Mouse (Mus musculus) adrenal gland, postnatal 36 days (tissue): ENCODE results near the gene Cib1. TPM values are rescaled to one million over a fixed set of nuclear protein-coding genes. Genes with fewer than 3 reads are reported as not detected.

Experiments
- DNase-seq, 2 experiments: peaks; one replicate each; pipeline ENCODE4 v3.0.0; 2021; ENCODE audit warnings: mixed read lengths in 1 of 2
- total RNA-seq, 2 experiments: library from RNA; stranded (reverse); gene quantifications; 2 replicates each; pipeline ENCODE4 v1.2.3; 2021

The Cib1 gene
- total RNA-seq, 2 experiments from 2014 or later, result 65.1 to 70.1 TPM

DNA sequence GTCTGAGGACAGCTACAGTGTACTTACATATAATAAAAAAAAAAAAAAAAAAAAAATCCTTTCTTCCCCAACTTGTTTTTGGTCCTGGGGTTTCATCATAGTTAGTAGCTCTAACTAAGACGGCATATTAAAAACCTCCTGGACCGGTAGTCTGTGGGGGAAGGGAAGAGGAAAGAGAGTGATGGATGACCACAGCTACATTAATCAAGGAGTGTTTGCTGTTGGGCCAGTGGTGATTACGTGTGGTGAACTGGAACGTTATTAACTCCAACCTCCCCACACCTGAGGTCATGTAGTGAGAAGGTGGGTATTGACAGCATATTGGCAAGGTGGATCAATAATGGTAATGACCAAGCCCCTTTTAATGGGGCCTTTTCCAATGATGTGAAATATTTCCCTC, 48.1 kb downstream of the Cib1 start:
- DNase-seq, result peak in 1 of 2 experiments; percentile 38

DNA sequence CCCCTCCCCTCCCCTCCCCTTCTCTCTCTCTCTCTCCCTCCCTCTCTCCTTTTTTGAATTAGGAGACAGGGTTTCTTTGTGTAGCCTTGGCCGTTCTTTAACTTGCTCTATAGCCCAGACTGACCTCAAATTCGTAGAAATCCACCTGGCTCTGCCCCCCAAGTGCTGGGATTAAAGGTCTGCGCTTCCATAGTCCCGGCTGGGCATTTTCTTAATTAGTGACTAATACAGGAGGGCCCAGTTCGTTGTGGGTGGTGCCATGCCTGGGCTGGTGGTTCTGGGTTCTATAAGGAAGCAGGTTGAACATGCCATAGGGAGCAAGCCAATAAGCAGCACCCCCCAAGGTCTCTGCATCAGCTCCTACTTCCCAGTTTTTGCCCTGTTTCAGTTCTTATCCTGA, 48.6 kb downstream of the Cib1 start:
- DNase-seq, result no peak

DNA sequence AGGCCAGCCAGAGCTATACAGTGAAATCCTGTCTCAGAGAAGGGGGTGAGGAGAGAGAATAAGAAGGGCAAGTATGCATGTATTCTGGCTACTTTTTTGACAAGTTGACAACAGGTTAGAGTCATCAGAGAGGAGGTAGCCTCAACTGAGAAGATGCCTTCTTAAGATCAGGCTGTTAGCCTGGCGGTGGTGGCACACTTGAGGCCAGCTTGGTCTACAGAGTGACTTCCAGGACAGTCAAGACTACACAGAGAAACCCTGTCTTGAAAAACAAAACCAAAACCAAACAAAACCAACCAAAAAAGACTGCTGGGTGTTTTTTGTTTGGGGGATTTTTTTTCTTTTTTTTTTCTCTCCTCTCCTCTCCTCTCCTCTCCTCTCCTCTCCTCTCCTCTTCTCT, 49.1 kb downstream of the Cib1 start:
- no peak for DNase-seq

DNA sequence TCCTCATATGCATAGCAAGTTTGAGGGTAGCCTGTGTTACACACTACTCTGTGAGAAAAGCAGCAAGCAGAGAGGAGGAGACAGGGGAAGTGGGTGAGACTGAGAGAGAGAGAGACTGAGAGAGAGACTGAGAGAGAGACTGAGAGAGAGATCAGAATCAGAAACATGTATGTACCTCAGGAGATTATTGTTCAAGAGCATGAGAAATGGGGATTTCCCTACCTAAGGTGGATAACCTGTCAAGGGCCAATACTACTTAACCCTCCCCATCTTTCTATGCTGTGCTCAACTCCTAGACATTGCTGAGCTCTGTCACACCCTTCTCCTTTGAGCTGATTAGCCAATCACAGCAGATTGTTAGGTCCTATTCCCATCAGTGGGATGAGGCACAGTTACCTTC, 50.5 kb downstream of the Cib1 start:
- DNase-seq, result no peak

DNA sequence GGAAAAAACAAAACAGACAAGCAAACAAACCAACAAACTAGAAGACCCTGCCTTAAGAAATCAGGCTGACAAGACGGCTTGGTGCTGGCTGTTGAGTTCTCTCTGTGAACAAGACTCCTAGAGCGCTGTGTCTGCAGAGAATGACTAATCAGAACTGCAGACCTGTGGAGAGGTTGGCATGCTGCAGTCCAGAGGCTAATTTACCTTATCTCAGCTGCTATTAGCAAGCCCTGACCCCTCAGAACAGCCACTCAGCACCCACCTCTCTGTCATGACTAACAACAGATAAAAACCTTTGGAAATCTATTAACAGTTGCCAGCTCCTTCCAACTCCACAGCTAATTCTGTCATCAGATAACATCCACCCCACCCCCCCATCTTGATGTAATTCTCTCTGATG, 51.5 kb downstream of the Cib1 start:
- peak in 1 of 2 experiments; percentile 8 for DNase-seq

DNA sequence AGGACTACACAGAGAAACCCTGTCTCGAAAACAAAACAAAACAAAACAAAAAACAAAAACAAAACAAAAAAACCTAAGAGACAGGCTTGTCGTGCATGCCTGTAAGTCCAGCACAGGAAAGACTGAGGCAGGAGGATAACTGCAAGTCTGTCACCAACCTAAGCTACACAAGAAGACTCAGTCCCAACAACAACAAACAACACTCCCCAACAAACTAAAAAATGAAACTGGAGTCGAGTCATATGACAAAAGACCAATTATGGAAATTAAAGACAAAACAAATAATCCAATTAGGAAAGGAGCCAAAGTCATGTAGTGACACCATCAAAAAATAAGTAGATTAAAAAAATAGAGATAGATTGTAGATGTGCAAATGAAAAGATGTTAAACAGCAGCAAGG, 52.4 kb downstream of the Cib1 start:
- no peak for DNase-seq

DNA sequence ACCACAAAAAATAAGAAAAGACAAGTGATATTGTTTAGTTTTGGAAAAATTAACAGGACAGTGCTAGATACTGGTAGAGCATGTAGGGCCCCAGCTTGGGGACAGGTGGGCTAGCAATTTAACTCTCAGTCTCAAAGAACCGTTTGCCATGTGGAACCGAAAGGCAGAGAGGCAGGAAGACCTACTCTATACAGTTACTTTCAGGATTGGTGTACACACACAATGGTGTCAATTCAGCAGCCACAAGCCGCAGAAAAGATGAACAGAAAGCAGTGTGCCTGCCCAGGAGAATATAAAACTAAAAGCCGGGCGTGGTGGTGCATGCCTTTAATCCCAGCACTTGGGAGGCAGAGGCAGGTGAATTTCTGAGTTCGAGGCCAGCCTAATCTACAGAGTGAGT, 52.8 kb downstream of the Cib1 start:
- no peak for DNase-seq

DNA sequence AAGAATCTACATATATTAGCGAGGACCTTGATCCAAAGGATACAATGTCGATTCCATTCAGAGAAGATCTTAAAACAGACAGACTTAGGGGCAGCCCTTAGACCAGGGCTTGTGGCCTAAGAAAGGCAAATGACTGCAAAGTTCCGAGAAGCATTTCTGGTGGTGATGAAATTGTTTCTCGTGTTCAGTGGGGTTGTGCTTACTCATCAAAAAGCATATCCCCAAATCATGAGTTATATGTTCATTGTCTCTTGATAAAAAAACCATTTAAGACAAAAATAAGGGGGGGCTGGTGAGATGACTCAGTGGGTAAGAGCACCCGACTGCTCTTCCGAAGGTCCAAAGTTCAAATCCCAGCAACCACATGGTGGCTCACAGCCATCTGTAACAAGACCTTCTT, 53.3 kb downstream of the Cib1 start:
- DNase-seq, result no peak

DNA sequence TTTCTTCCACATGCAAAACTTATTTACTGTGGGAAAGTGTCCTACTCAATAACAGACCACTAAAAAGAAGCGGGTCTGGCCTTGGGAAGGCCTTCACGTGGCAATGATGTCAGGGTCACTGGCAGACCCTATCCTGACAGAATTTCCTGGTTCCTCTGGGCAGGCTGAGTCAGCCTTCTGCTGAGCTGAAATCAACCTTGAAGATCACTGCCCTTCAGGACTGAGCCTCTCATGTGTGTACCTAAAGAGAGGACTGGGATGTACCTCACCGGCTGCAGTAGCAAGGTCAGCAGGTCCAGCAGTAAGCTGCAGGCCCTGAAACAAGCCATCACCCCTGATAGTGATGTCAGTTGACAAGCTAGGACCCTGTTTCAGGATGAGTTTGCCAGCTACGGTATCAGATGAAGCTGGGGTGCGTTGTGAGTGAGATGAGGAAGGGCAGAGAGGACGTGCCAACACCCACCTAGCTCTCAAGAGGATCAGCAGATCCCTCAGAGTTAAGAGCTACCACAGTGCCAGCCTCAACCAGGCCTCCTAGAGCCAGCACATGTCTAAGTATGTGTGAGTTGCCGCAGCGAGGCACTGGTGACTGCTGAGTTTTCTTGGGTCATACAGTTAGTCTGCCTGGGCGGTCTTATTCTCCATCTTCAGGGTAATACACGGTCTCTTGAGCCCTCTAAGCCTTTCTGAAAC, 54.4 kb downstream of the Cib1 start:
- DNase-seq, result peak; percentile 64

DNA sequence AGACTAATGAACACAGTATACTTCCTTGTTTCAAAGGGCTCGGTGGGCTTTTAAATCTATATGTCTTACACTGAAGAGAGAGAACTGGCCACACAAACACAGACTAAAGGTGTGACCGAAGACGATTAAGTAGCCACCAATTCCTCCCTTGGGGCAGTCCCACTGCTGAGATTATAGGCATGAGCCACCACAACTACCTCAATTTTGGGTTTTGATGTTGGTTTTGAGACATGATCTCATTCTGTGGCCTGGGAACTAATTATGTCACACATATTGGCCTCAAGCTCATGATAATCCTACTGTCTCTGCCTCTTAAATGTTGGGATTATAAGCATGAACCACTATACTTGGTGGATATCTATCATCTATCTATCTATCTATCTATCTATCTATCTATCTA, 55.2 kb downstream of the Cib1 start:
- DNase-seq, result no peak

Other genes starting within 250 kb of the Cib1 start
- gene Zfp710, start 208.0 kb downstream of the Cib1 start, total RNA-seq, result 10 to 100 TPM; 14.2 to 15.5 TPM
- 100 to 1,000 TPM; 148 to 188 TPM for gene Idh2, start 117.4 kb downstream of the Cib1 start, total RNA-seq
- 10 to 100 TPM; 47.3 to 57.2 TPM for gene Sema4b, start 46.0 kb downstream of the Cib1 start, total RNA-seq
- gene Gdpgp1, start 52 bp upstream of the Cib1 start, total RNA-seq, result 1 to 10 TPM; 3.8 to 3.9 TPM
- gene Ttll13, start 13.6 kb upstream of the Cib1 start, total RNA-seq, result under 1 TPM; 0.59 to 0.83 TPM
- gene Ngrn, start 28.4 kb upstream of the Cib1 start, total RNA-seq, result 10 to 100 TPM; 43.1 to 58.6 TPM
- 10 to 100 TPM; 19.1 to 31.5 TPM for gene Vps33b, start 36.8 kb upstream of the Cib1 start, total RNA-seq
- gene Prc1, start 61.6 kb upstream of the Cib1 start, total RNA-seq, result 10 to 100 TPM; 12.4 to 12.8 TPM
- gene Rccd1, start 91.6 kb upstream of the Cib1 start, total RNA-seq, result 10 to 100 TPM in 1 of 2 experiments, 1 to 10 TPM in 1; 8.9 to 12.0 TPM
- 10 to 100 TPM; 55.0 to 74.8 TPM for gene Unc45a, start 108.2 kb upstream of the Cib1 start, total RNA-seq
- 10 to 100 TPM; 30.0 to 40.7 TPM for gene Hddc3, start 110.3 kb upstream of the Cib1 start, total RNA-seq
- 10 to 100 TPM; 81.4 to 94.8 TPM for gene Man2a2, start 138.6 kb upstream of the Cib1 start, total RNA-seq
- gene Fes, start 155.1 kb upstream of the Cib1 start, total RNA-seq, result 10 to 100 TPM in 1 of 2 experiments, 1 to 10 TPM in 1; 7.5 to 11.4 TPM
- gene Furin, start 172.6 kb upstream of the Cib1 start, total RNA-seq, result 100 to 1,000 TPM; 155 to 170 TPM